Mouse (Mus musculus): Measurements from ENCODE around the gene A730009L09Rik. TPM values are rescaled to one million over a fixed set of nuclear protein-coding genes. Genes with fewer than 3 reads are reported as not detected.

The A730009L09Rik gene
- polyA plus RNA-seq, 1 experiment from 2014 or later, result not detected

DNA sequence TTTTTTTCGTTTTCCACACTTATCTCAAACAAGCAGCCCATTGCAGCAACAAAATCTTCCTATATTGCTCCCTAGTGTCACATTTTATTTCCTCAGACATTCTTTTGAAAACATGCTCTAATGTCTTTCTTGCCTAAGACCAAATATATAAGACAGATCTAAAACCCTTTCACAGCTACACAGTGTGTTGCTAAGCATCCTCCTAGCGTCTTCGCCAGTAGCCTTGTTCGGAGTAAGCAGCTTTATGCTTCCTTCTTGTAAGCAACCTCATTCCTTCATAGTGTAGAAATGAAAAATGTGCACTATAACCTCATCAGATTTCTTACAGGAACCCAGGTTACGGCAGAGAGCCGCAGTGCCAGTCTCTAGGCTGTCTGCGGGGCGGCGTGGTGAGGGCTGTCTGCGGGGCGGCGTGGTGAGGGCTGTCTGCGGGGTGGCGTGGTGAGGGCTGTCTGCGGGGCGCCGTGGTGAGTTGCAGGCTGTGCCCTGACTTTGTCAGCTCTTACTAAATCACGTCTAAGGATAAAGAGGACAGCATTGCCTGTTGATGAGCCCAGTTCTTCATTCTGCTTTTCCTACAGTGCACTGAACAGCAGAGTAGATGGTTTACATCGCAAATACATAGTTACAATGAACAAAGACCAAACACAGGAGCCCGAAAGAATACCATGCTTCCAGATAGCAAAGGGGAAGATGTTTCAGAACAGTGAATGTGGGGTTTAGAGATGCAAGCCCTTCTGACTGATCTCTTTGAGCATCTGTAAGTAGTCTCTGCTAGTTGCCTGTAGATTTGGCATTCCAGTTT lies 43.4 kb downstream of the A730009L09Rik start:
- H3K27ac ChIP-seq, result no peak overlapping the region
- no peaks in the 10 kb centered on the region for H3K9me3 ChIP-seq (replicated peaks; ENCODE audit: low read length)
- WGBS, result 54% methylated on average over 20 of the region's 20 CpGs
- H3K4me1 ChIP-seq (replicated peaks; ENCODE audit: insufficient read depth, low read length), result no peaks in the 10 kb centered on the region
- no peak overlapping the region for H3K4me3 ChIP-seq (replicated peaks; ENCODE audit: low read depth, low read length)
- H3K9ac ChIP-seq (ENCODE audit: low read depth, low read length), result no peak overlapping the region
- no peaks in the 10 kb centered on the region for H3K36me3 ChIP-seq (ENCODE audit: insufficient read depth, low read length)
- TF ChIP-seq CTCF (IDR thresholded peaks at IDR 0.05; ENCODE audit: low read depth), result no peak
- H3K4me2 ChIP-seq (ENCODE audit: low read length), result peak overlapping the region; percentile 27; the same call in 1 of the 2 replicates
- ATAC-seq (replicated peaks; ENCODE audit: low FRiP score, low read depth), result no peak
- no peaks in the 10 kb centered on the region for H3K27me3 ChIP-seq (ENCODE audit: insufficient read depth, low read length)
- no peak for DNase-seq (ENCODE audit: low spot score)

DNA sequence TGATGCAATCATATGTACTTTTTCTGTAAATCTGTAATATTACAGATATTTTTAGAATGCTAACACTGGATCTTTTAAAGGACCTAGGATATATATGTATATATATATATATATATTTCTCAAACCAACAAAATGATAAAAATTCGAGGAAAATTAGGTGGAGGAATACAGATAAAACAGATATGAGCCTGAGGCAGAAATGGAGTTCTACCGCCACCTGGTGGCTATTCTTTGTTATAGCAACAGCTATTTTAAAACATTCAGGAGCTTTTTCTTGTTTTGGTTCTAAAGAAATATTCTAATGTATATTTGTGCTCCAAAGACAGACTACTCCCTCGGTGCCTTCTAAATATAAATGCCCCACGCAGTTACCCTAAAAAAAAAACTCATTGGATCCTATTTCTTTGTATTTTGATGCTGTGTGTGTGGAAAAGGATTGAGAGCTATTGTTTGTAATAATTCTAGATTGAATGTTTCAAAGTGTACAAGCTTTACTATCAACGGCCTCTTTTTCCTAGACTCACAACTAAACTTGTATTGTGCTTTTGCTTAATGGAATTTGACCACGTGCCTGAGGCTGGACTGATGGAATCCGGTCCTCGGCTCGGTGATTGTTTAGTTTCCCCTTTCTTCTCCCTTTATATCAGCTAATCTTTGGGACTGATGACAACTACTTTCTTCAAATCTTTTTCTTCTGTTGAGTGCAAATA lies 44.8 kb downstream of the A730009L09Rik start:
- Histone ChIP-seq H3K27me3 (ENCODE audit: insufficient read depth, low read length) (no peaks in the 10 kb centered on the region), H3K4me2 (ENCODE audit: low read length) (no peak overlapping the region), H3K27ac (no peak overlapping the region), H3K4me1 (replicated peaks; ENCODE audit: insufficient read depth, low read length) (no peaks in the 10 kb centered on the region), H3K4me3 (replicated peaks; ENCODE audit: low read depth, low read length) (no peak overlapping the region), H3K9ac (ENCODE audit: low read depth, low read length) (no peak overlapping the region), H3K36me3 (ENCODE audit: insufficient read depth, low read length) (no peaks in the 10 kb centered on the region), H3K9me3 (replicated peaks; ENCODE audit: low read length) (no peaks in the 10 kb centered on the region)
- no peak for ATAC-seq (replicated peaks; ENCODE audit: low FRiP score, low read depth)
- TF ChIP-seq CTCF (IDR thresholded peaks at IDR 0.05; ENCODE audit: low read depth), result peak; percentile 87
- 32% methylated on average over 9 of the region's 9 CpGs for WGBS
- DNase-seq (ENCODE audit: low spot score), result peak; percentile 70

DNA sequence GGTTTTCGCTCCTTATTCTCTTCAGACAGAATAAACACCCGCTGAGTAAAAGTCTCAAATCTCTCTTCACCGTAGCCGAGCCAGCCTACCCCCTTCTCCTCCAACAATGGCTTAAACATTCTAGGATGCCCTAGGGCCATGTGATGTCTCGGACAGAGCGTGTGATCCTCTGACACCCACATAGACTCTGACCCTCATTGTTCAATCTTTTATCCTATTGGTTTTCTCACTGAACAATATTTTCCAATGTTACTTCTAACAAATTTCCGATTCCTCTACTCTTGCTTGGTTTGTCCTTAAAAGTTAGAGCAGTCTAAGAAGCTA lies 45.3 kb downstream of the A730009L09Rik start:
- H3K4me2 ChIP-seq (ENCODE audit: low read length), result no peak overlapping the region
- no peak overlapping the region for H3K4me3 ChIP-seq (replicated peaks; ENCODE audit: low read depth, low read length)
- H3K9me3 ChIP-seq (replicated peaks; ENCODE audit: low read length), result no peaks in the 10 kb centered on the region
- no peak for ATAC-seq (replicated peaks; ENCODE audit: low FRiP score, low read depth)
- no peaks in the 10 kb centered on the region for H3K27me3 ChIP-seq (ENCODE audit: insufficient read depth, low read length)
- no peak overlapping the region for H3K9ac ChIP-seq (ENCODE audit: low read depth, low read length)
- 76% methylated on average over 7 of the region's 7 CpGs for WGBS
- DNase-seq (ENCODE audit: low spot score), result no peak
- no peaks in the 10 kb centered on the region for H3K36me3 ChIP-seq (ENCODE audit: insufficient read depth, low read length)
- no peak overlapping the region for H3K27ac ChIP-seq
- TF ChIP-seq CTCF (IDR thresholded peaks at IDR 0.05; ENCODE audit: low read depth), result no peak
- H3K4me1 ChIP-seq (replicated peaks; ENCODE audit: insufficient read depth, low read length), result no peaks in the 10 kb centered on the region

Other genes with a start within 250 kb of the A730009L09Rik start
- gene Mrpl39, start 220.6 kb downstream of the A730009L09Rik start, polyA plus RNA-seq (2015; fragmentation: Nextera tagmentation; extraction: Ambion mirVana), result 45.5 and 46.3 TPM in 2 replicates